ENCODE assay signal across 8 mouse cellular contexts in genomic region chr1:63182212-63182611, GRCm38 (mm10). TPM values are rescaled to one million over a fixed set of nuclear protein-coding genes. Genes with fewer than 3 reads are reported as not detected.
A peak's percentile ranks its signal among the peaks of the same experiment; 100 is the strongest.
DNase-seq lines count a peak whose midpoint lies in the region; ATAC-seq and TF ChIP-seq lines count a peak whose summit lies in the region.
"Had no signal": no experiment of that assay in that cellular context is flagged by ENCODE, and none has a peak within 500 bp of the region (broad histone marks: within the 10 kb centered on the region; RNA-seq: fewer than 3 reads in every experiment).

No protein-coding gene starts in this region.

- no peak for TF ChIP-seq EP300 in liver, postnatal 0 days (IDR thresholded peaks at IDR 0.05; ENCODE audit: low read depth)

- no peak for ATAC-seq in liver, postnatal 0 days
- ATAC-seq in activated CD4-positive, CD25-positive, alpha-beta regulatory T cell, adult 4 months = no peak

- H3K27me3 ChIP-seq in liver, adult 2 months (ENCODE audit: control insufficient read depth, insufficient read depth, low read length) = no peaks in the 10 kb centered on the region
- H3K27me3 ChIP-seq in liver, postnatal 0 days (ENCODE audit: insufficient read depth, low read length) = no peaks in the 10 kb centered on the region

- peaks cover 5% of the 10 kb centered on the region; the same call in 1 of the 2 replicates for H3K79me2 ChIP-seq in liver, adult 2 months (ENCODE audit: control insufficient read depth, insufficient read depth, low read length)

- no peak for TF ChIP-seq CTCF in liver, adult 2 months (IDR thresholded peaks at IDR 0.05; ENCODE audit: low read depth, low read length)
- TF ChIP-seq CTCF in liver, postnatal 0 days (IDR thresholded peaks at IDR 0.05; ENCODE audit: low read depth) = no peak

- no peak overlapping the region for H3K27ac ChIP-seq in liver, adult 2 months (replicated peaks; ENCODE audit: insufficient read depth, low read depth, low read length)
- no peak overlapping the region for H3K27ac ChIP-seq in liver, postnatal 0 days (ENCODE audit: low read depth)
- H3K27ac ChIP-seq: liver, embryonic 14.5 days had no signal

- H3K4me1 ChIP-seq in liver, adult 2 months (ENCODE audit: control insufficient read depth, insufficient read depth, low read length) = peaks cover 5% of the 10 kb centered on the region; the same call in 1 of the 2 replicates
- peaks cover 12% of the 10 kb centered on the region for H3K4me1 ChIP-seq in liver, postnatal 0 days (ENCODE audit: insufficient read depth)

- no peak overlapping the region for H3K9ac ChIP-seq in liver, adult 2 months (ENCODE audit: low read depth, low read length)
- no peak overlapping the region for H3K9ac ChIP-seq in liver, postnatal 0 days (replicated peaks)
- H3K9ac ChIP-seq: liver, embryonic 14.5 days had no signal

- H3K9me3 ChIP-seq in liver, postnatal 0 days (ENCODE audit: low read length) = no peaks in the 10 kb centered on the region

- no peak overlapping the region for H3K4me3 ChIP-seq in liver, adult 2 months (ENCODE audit: insufficient read depth, low read depth, low read length)
- H3K4me3 ChIP-seq in liver, postnatal 0 days (ENCODE audit: low read depth, low read length) = no peak overlapping the region

- peak; percentile 77 for DNase-seq in liver, adult 2 months (ENCODE audit: extremely low read depth, low read depth, low spot score)
- no peak for DNase-seq in liver, postnatal 0 days
- peak; percentile 75 for DNase-seq in adrenal gland, postnatal 25 days
- peak; percentile 74 for DNase-seq in cerebellum, adult 9-11 months
- peak; percentile 43 to 78 for DNase-seq in kidney, adult 8-10 months
- DNase-seq in urinary bladder, postnatal 25 days (ENCODE audit: low spot score) = peak; percentile 19

- peaks cover 14% of the 10 kb centered on the region for H3K36me3 ChIP-seq in liver, adult 2 months (ENCODE audit: control insufficient read depth, insufficient read depth, low read length)
- peaks cover 22% of the 10 kb centered on the region for H3K36me3 ChIP-seq in liver, postnatal 0 days (replicated peaks; ENCODE audit: insufficient read depth, low read length)

- TF ChIP-seq POLR2A in liver, adult 2 months (IDR thresholded peaks at IDR 0.05; ENCODE audit: extremely low read depth, insufficient read depth, low read length) = no peak

- WGBS in liver, adult 2 months = 60% methylated on average over 5 of the region's 5 CpGs
- 82% methylated on average over 5 of the region's 5 CpGs for WGBS in liver, postnatal 0 days (ENCODE audit: insufficient replicate concordance)

- H3K4me2 ChIP-seq in liver, postnatal 0 days (ENCODE audit: low read depth, low read length) = no peak overlapping the region

RNA-seq across cellular contexts. Expression of gene Ndufs1, which starts 5.6 kb away (rescaled TPM):
- 141 and 182 TPM in 2 replicates for total RNA-seq in liver, adult 2 months (2014; rRNA removed)
- polyA plus RNA-seq in liver, adult 2 months (2012; rRNA removed) = 47.5 and 51.6 TPM in 2 replicates
- 88.8 and 102 TPM in 2 replicates for polyA plus RNA-seq in liver, postnatal 0 days (2015; fragmentation: Nextera tagmentation; extraction: Ambion mirVana)
- 252 TPM in 2 replicates for total RNA-seq in adrenal gland, postnatal 25 days (2021)
- polyA plus RNA-seq in activated CD4-positive, CD25-positive, alpha-beta regulatory T cell, adult 4 months (2017; shearing (Covaris generic)) = 100 to 1,000 TPM; 105 to 118 TPM

RNA-seq across cellular contexts. Expression of gene Eef1b2, which starts 5.6 kb away (rescaled TPM):
- total RNA-seq in liver, adult 2 months (2014; rRNA removed) = 222 and 232 TPM in 2 replicates
- 174 and 202 TPM in 2 replicates for polyA plus RNA-seq in liver, adult 2 months (2012; rRNA removed)
- polyA plus RNA-seq in liver, postnatal 0 days (2015; fragmentation: Nextera tagmentation; extraction: Ambion mirVana) = 352 and 364 TPM in 2 replicates
- total RNA-seq in adrenal gland, postnatal 25 days (2021) = 577 and 595 TPM in 2 replicates
- polyA plus RNA-seq in activated CD4-positive, CD25-positive, alpha-beta regulatory T cell, adult 4 months (2017; shearing (Covaris generic)) = 1,000 to 10,000 TPM; 1,216 to 1,318 TPM

RNA-seq across cellular contexts. Expression of gene Gpr1, which starts 32.1 kb away (rescaled TPM):
- total RNA-seq in liver, adult 2 months (2014; rRNA removed) = not detected in 2 replicates
- polyA plus RNA-seq in liver, adult 2 months (2012; rRNA removed) = not detected in 2 replicates
- polyA plus RNA-seq in liver, postnatal 0 days (2015; fragmentation: Nextera tagmentation; extraction: Ambion mirVana) = 0.05 TPM in 1 of 2 replicates, not detected in the other
- total RNA-seq in adrenal gland, postnatal 25 days (2021) = 0.48 TPM in 1 of 2 replicates, not detected in the other
- under 1 TPM in 1 of 2 experiments, not detected in 1; 0.46 TPM for polyA plus RNA-seq in activated CD4-positive, CD25-positive, alpha-beta regulatory T cell, adult 4 months (2017; shearing (Covaris generic))
- polyA plus RNA-seq: liver, embryonic 14.5 days had no signal
